ENCODE assay signal across 8 mouse cellular contexts in the genomic region with DNA sequence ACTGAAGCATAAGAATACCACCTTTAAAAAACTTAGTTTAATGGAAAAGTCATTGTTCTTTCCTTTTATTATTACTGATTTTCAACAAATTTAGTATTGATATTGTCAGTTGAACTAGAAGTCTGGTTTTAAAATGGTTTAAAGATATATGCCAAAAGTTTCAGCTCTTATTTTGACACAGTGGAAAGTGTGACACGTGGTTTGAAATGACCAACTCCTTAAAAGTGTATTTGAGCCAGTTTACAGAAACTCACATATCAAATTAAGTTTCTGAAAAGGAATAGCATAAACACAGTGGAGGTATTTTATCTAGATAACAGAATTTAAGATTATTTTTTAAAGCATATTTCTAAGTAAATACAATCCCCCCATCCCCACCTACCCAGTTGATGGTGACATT. TPM values are rescaled to one million over a fixed set of nuclear protein-coding genes. Genes with fewer than 3 reads are reported as not detected.
A peak's percentile ranks its signal among the peaks of the same experiment; 100 is the strongest.
DNase-seq lines count a peak whose midpoint lies in the region; ATAC-seq and TF ChIP-seq lines count a peak whose summit lies in the region.
"Had no signal": no experiment of that assay in that cellular context is flagged by ENCODE, and none has a peak within 500 bp of the region (broad histone marks: within the 10 kb centered on the region; RNA-seq: fewer than 3 reads in every experiment).

No protein-coding gene starts in this region.

- DNase-seq in liver, embryonic 11.5 days (ENCODE audit: low spot score) = no peak
- DNase-seq in liver = no peak
- DNase-seq in forebrain, postnatal 0 days = no peak
- no peak for DNase-seq in frontal cortex, postnatal 25 days (ENCODE audit: low spot score in 2 of 2)
- DNase-seq in natural killer cell, adult 2 months (ENCODE audit: low spot score in 2 of 2) = no peak
- DNase-seq: kidney, adult 11 months had no signal

- ATAC-seq in liver, embryonic 11.5 days (replicated peaks; ENCODE audit: low FRiP score) = no peak
- ATAC-seq in forebrain, postnatal 0 days = no peak
- ATAC-seq in limb, embryonic 13.5 days (ENCODE audit: low FRiP score, low read depth) = no peak
- ATAC-seq in stomach, embryonic 14.5 days (ENCODE audit: insufficient number of reproducible peaks, insufficient read depth, low FRiP score, low read depth) = no peak

- 89% methylated on average over 1 of the region's 1 CpGs for WGBS in liver, embryonic 11.5 days
- 91% methylated on average over 1 of the region's 1 CpGs for WGBS in forebrain, postnatal 0 days
- 77% methylated on average over 1 of the region's 1 CpGs for WGBS in limb, embryonic 13.5 days
- WGBS in stomach, embryonic 14.5 days = 72% methylated on average over 1 of the region's 1 CpGs

- no peaks in the 10 kb centered on the region for H3K27me3 ChIP-seq in liver, embryonic 11.5 days (replicated peaks; ENCODE audit: control insufficient read depth, insufficient read depth, low read length)
- no peaks in the 10 kb centered on the region for H3K27me3 ChIP-seq in forebrain, postnatal 0 days (ENCODE audit: insufficient read depth, low read length)
- H3K27me3 ChIP-seq in limb, embryonic 13.5 days = no peaks in the 10 kb centered on the region
- H3K27me3 ChIP-seq in stomach, embryonic 14.5 days (ENCODE audit: control insufficient read depth, insufficient read depth, low read length) = no peaks in the 10 kb centered on the region

- H3K4me3 ChIP-seq in liver, embryonic 11.5 days (ENCODE audit: low read depth, low read length) = peak overlapping the region; percentile 76; the same call in 1 of the 2 replicates
- no peak overlapping the region for H3K4me3 ChIP-seq in forebrain, postnatal 0 days (ENCODE audit: low read depth, low read length)
- H3K4me3 ChIP-seq in limb, embryonic 13.5 days = peak overlapping the region; percentile 91
- no peak overlapping the region; the same call in 1 of the 2 replicates for H3K4me3 ChIP-seq in stomach, embryonic 14.5 days (ENCODE audit: low read depth, low read length)

- no peak overlapping the region for H3K9ac ChIP-seq in liver, embryonic 11.5 days (ENCODE audit: low read depth, low read length)
- no peak overlapping the region for H3K9ac ChIP-seq in forebrain, postnatal 0 days
- H3K9ac ChIP-seq in limb, embryonic 13.5 days = no peak overlapping the region
- no peak overlapping the region for H3K9ac ChIP-seq in stomach, embryonic 14.5 days (replicated peaks; ENCODE audit: low read depth, low read length)

- H3K36me3 ChIP-seq in liver, embryonic 11.5 days (ENCODE audit: control insufficient read depth, insufficient read depth, low read length) = peaks cover 3% of the 10 kb centered on the region; the same call in 1 of the 2 replicates
- H3K36me3 ChIP-seq in forebrain, postnatal 0 days (ENCODE audit: insufficient read depth) = peaks cover 19% of the 10 kb centered on the region
- H3K36me3 ChIP-seq in limb, embryonic 13.5 days = peaks cover 42% of the 10 kb centered on the region
- peaks cover 17% of the 10 kb centered on the region for H3K36me3 ChIP-seq in stomach, embryonic 14.5 days (ENCODE audit: control insufficient read depth, insufficient read depth, low read length)

- H3K4me1 ChIP-seq in liver, embryonic 11.5 days (replicated peaks; ENCODE audit: control insufficient read depth, insufficient read depth, low read length) = peaks cover 26% of the 10 kb centered on the region
- peaks cover 42% of the 10 kb centered on the region for H3K4me1 ChIP-seq in forebrain, postnatal 0 days (ENCODE audit: insufficient read depth)
- H3K4me1 ChIP-seq in limb, embryonic 13.5 days = peaks cover 47% of the 10 kb centered on the region
- H3K4me1 ChIP-seq in stomach, embryonic 14.5 days (ENCODE audit: control insufficient read depth, insufficient read depth, low read length) = peaks cover 26% of the 10 kb centered on the region

- no peak overlapping the region for H3K27ac ChIP-seq in liver, embryonic 11.5 days (ENCODE audit: low read depth, low read length)
- H3K27ac ChIP-seq in forebrain, postnatal 0 days (ENCODE audit: low read depth, low read length) = no peak overlapping the region
- H3K27ac ChIP-seq in limb, embryonic 13.5 days = no peak overlapping the region
- H3K27ac ChIP-seq in stomach, embryonic 14.5 days (ENCODE audit: low read length) = no peak overlapping the region

- no peaks in the 10 kb centered on the region for H3K9me3 ChIP-seq in liver, embryonic 11.5 days (ENCODE audit: control insufficient read depth, low read length)
- no peaks in the 10 kb centered on the region for H3K9me3 ChIP-seq in forebrain, postnatal 0 days (ENCODE audit: low read length)
- H3K9me3 ChIP-seq in limb, embryonic 13.5 days = no peaks in the 10 kb centered on the region
- H3K9me3 ChIP-seq in stomach, embryonic 14.5 days (ENCODE audit: control insufficient read depth, low read depth, low read length) = no peaks in the 10 kb centered on the region

- peak overlapping the region; percentile 92 for H3K4me2 ChIP-seq in liver, embryonic 11.5 days
- H3K4me2 ChIP-seq in forebrain, postnatal 0 days (ENCODE audit: low read depth) = peak overlapping the region; percentile 82; the same call in 1 of the 2 replicates
- peak overlapping the region; percentile 91 for H3K4me2 ChIP-seq in limb, embryonic 13.5 days (replicated peaks)
- peak overlapping the region; percentile 86 for H3K4me2 ChIP-seq in stomach, embryonic 14.5 days (replicated peaks; ENCODE audit: low read depth, low read length)

- TF ChIP-seq CTCF in forebrain, postnatal 0 days (IDR thresholded peaks at IDR 0.05; ENCODE audit: low read depth) = no peak

RNA-seq across cellular contexts. Expression of gene Epm2aip1, which starts 2.2 kb away (rescaled TPM):
- 21.7 and 24.5 TPM in 2 replicates for polyA plus RNA-seq in liver, embryonic 11.5 days (2014; fragmentation: Nextera tagmentation; extraction: Ambion mirVana)
- 75.9 and 101 TPM in 2 replicates for total RNA-seq in forebrain, postnatal 0 days (2014; rRNA removed)
- 28.2 and 37.0 TPM in 2 replicates for polyA plus RNA-seq in forebrain, postnatal 0 days (2015; fragmentation: Nextera tagmentation; extraction: Ambion mirVana)
- 32.4 and 39.3 TPM in 2 replicates for polyA plus RNA-seq in limb, embryonic 13.5 days (2015; fragmentation: Nextera tagmentation; extraction: Ambion mirVana)
- 43.7 and 48.2 TPM in 2 replicates for polyA plus RNA-seq in stomach, embryonic 14.5 days (2014; fragmentation: Nextera tagmentation; extraction: Ambion mirVana)

RNA-seq across cellular contexts. Expression of gene Mlh1, which starts 2.4 kb away (rescaled TPM):
- 50.2 and 52.4 TPM in 2 replicates for polyA plus RNA-seq in liver, embryonic 11.5 days (2014; fragmentation: Nextera tagmentation; extraction: Ambion mirVana)
- 23.0 and 23.6 TPM in 2 replicates for total RNA-seq in forebrain, postnatal 0 days (2014; rRNA removed)
- polyA plus RNA-seq in forebrain, postnatal 0 days (2015; fragmentation: Nextera tagmentation; extraction: Ambion mirVana) = 17.3 and 18.4 TPM in 2 replicates
- polyA plus RNA-seq in limb, embryonic 13.5 days (2015; fragmentation: Nextera tagmentation; extraction: Ambion mirVana) = 35.8 and 40.0 TPM in 2 replicates
- 38.0 and 39.1 TPM in 2 replicates for polyA plus RNA-seq in stomach, embryonic 14.5 days (2014; fragmentation: Nextera tagmentation; extraction: Ambion mirVana)

RNA-seq across cellular contexts. Expression of gene Trank1, which starts 37.6 kb away (rescaled TPM):
- polyA plus RNA-seq in liver, embryonic 11.5 days (2014; fragmentation: Nextera tagmentation; extraction: Ambion mirVana) = 0.03 and 0.10 TPM in 2 replicates
- total RNA-seq in forebrain, postnatal 0 days (2014; rRNA removed) = 61.7 and 92.5 TPM in 2 replicates
- polyA plus RNA-seq in forebrain, postnatal 0 days (2015; fragmentation: Nextera tagmentation; extraction: Ambion mirVana) = 7.5 and 10.9 TPM in 2 replicates
- polyA plus RNA-seq in limb, embryonic 13.5 days (2015; fragmentation: Nextera tagmentation; extraction: Ambion mirVana) = 0.32 and 0.34 TPM in 2 replicates
- 0.10 and 0.20 TPM in 2 replicates for polyA plus RNA-seq in stomach, embryonic 14.5 days (2014; fragmentation: Nextera tagmentation; extraction: Ambion mirVana)

Comparison
In these comparisons a context has a peak if more than half of its experiments do, and no peak if none do; other contexts are left out.
1. H3K4me3 ChIP-seq: peak in liver, embryonic 11.5 days (single experiment) and limb, embryonic 13.5 days (single experiment); none in forebrain, postnatal 0 days (single experiment) and stomach, embryonic 14.5 days (single experiment).
2. Peak in every context shown above with its lines, with median percentiles within 50 percentile points of each other: H3K4me2 ChIP-seq.